Mouse (Mus musculus): Measurements from ENCODE around the gene Foxs1. TPM values are rescaled to one million over a fixed set of nuclear protein-coding genes. Genes with fewer than 3 reads are reported as not detected.
A peak's percentile ranks its signal among the peaks of the same experiment; 100 is the strongest.

Foxs1 gene
- total and polyA plus RNA-seq, 3 experiments, result 1.7 to 10.5 (median 3.5) TPM

- no peaks in the 10 kb centered on the region for H3K36me3 ChIP-seq (ENCODE audit: control insufficient read depth, insufficient read depth, low read length)
These were observed 37.2 kb downstream of the Foxs1 start for GRCm38 (mm10) chr2:152895834-152896233.

GRCm38 (mm10) chr2:152888774-152889173, 44.2 kb downstream of the Foxs1 start:
- no peak for TF ChIP-seq POLR2A (IDR thresholded peaks at IDR 0.05; ENCODE audit: insufficient read depth, low read depth, low read length)
- no peak for TF ChIP-seq CTCF (IDR thresholded peaks at IDR 0.05)
- TF ChIP-seq EP300 (IDR thresholded peaks at IDR 0.05; ENCODE audit: insufficient read depth, low read depth, low read length), result no peak
- Histone ChIP-seq H3K79me2 (replicated peaks; ENCODE audit: control insufficient read depth, insufficient read depth, low read length) (no peaks in the 10 kb centered on the region), H3K27ac (no peak overlapping the region), H3K4me1 (ENCODE audit: control insufficient read depth, insufficient read depth, low read length) (no peaks in the 10 kb centered on the region), H3K4me3 (no peak overlapping the region), H3K9ac (ENCODE audit: low read depth, low read length) (no peak overlapping the region), H3K27me3 (ENCODE audit: control insufficient read depth, insufficient read depth, low read length) (no peaks in the 10 kb centered on the region), H3K36me3 (ENCODE audit: control insufficient read depth, insufficient read depth, low read length) (no peaks in the 10 kb centered on the region)
- WGBS, result 93% methylated on average over 5 of the region's 5 CpGs
- no peak for DNase-seq
- intact Hi-C loops (cut with DNase I), result no loop called here

More at GRCm38 (mm10) chr2:152895834-152896233, 37.2 kb downstream of the Foxs1 start:
- no peaks in the 10 kb centered on the region for H3K27me3 ChIP-seq (ENCODE audit: control insufficient read depth, insufficient read depth, low read length)
- no peak for DNase-seq
- H3K4me3 ChIP-seq, result no peak overlapping the region
- no peak overlapping the region for H3K9ac ChIP-seq (ENCODE audit: low read depth, low read length)
- intact Hi-C loops (cut with DNase I), result no loop called here
- TF ChIP-seq EP300 (IDR thresholded peaks at IDR 0.05; ENCODE audit: insufficient read depth, low read depth, low read length) (no peak), CTCF (IDR thresholded peaks at IDR 0.05) (no peak), POLR2A (IDR thresholded peaks at IDR 0.05; ENCODE audit: insufficient read depth, low read depth, low read length) (no peak)
- no peak overlapping the region for H3K27ac ChIP-seq
- WGBS, result 92% methylated on average over 9 of the region's 9 CpGs
- H3K4me1 ChIP-seq (ENCODE audit: control insufficient read depth, insufficient read depth, low read length), result no peaks in the 10 kb centered on the region
- H3K79me2 ChIP-seq (replicated peaks; ENCODE audit: control insufficient read depth, insufficient read depth, low read length), result no peaks in the 10 kb centered on the region

GRCm38 (mm10) chr2:152887230-152887629, 45.8 kb downstream of the Foxs1 start:
- Histone ChIP-seq H3K36me3 (ENCODE audit: control insufficient read depth, insufficient read depth, low read length) (no peaks in the 10 kb centered on the region), H3K79me2 (replicated peaks; ENCODE audit: control insufficient read depth, insufficient read depth, low read length) (no peaks in the 10 kb centered on the region), H3K27me3 (ENCODE audit: control insufficient read depth, insufficient read depth, low read length) (no peaks in the 10 kb centered on the region), H3K4me3 (no peak overlapping the region), H3K9ac (ENCODE audit: low read depth, low read length) (no peak overlapping the region), H3K4me1 (ENCODE audit: control insufficient read depth, insufficient read depth, low read length) (no peaks in the 10 kb centered on the region), H3K27ac (no peak overlapping the region)
- WGBS, result 81% methylated on average over 3 of the region's 3 CpGs
- TF ChIP-seq EP300 (IDR thresholded peaks at IDR 0.05; ENCODE audit: insufficient read depth, low read depth, low read length) (no peak), POLR2A (IDR thresholded peaks at IDR 0.05; ENCODE audit: insufficient read depth, low read depth, low read length) (no peak), CTCF (IDR thresholded peaks at IDR 0.05) (peak; percentile 43)
- DNase-seq, result no peak
- intact Hi-C loops (cut with DNase I), result no loop called here

GRCm38 (mm10) chr2:152884101-152884645, 48.8 kb downstream of the Foxs1 start:
- DNase-seq, result no peak
- H3K36me3 ChIP-seq (ENCODE audit: control insufficient read depth, insufficient read depth, low read length), result no peaks in the 10 kb centered on the region
- H3K27me3 ChIP-seq (ENCODE audit: control insufficient read depth, insufficient read depth, low read length), result no peaks in the 10 kb centered on the region
- no peaks in the 10 kb centered on the region for H3K79me2 ChIP-seq (replicated peaks; ENCODE audit: control insufficient read depth, insufficient read depth, low read length)
- WGBS, result 96% methylated on average over 6 of the region's 6 CpGs
- TF ChIP-seq CTCF (IDR thresholded peaks at IDR 0.05) (no peak), EP300 (IDR thresholded peaks at IDR 0.05; ENCODE audit: insufficient read depth, low read depth, low read length) (no peak), POLR2A (IDR thresholded peaks at IDR 0.05; ENCODE audit: insufficient read depth, low read depth, low read length) (no peak)
- H3K9ac ChIP-seq (ENCODE audit: low read depth, low read length), result no peak overlapping the region
- H3K4me1 ChIP-seq (ENCODE audit: control insufficient read depth, insufficient read depth, low read length), result no peaks in the 10 kb centered on the region
- H3K27ac ChIP-seq, result no peak overlapping the region
- intact Hi-C loops (cut with DNase I), result no loop called here
- H3K4me3 ChIP-seq, result no peak overlapping the region

Other genes starting within 250 kb of the Foxs1 start
- gene Mcts2, start 246.2 kb downstream of the Foxs1 start, total RNA-seq (2021), result 10 to 100 TPM; 14.8 to 18.2 TPM
- gene Mcts2, start 246.2 kb downstream of the Foxs1 start, polyA plus RNA-seq (2012; rRNA removed), result 8.6 and 12.1 TPM in 2 replicates
- 10 to 100 TPM; 56.5 to 59.8 TPM for gene Id1, start 197.0 kb downstream of the Foxs1 start, total RNA-seq (2021)
- 74.7 and 113 TPM in 2 replicates for gene Id1, start 197.0 kb downstream of the Foxs1 start, polyA plus RNA-seq (2012; rRNA removed)
- gene Cox4i2, start 179.0 kb downstream of the Foxs1 start, total RNA-seq (2021), result 10 to 100 TPM; 12.1 to 18.0 TPM
- 12.0 and 13.2 TPM in 2 replicates for gene Cox4i2, start 179.0 kb downstream of the Foxs1 start, polyA plus RNA-seq (2012; rRNA removed)
- gene Bcl2l1, start 101.5 kb downstream of the Foxs1 start, total RNA-seq (2021), result 100 to 1,000 TPM in 1 of 2 experiments, 10 to 100 TPM in 1; 51.9 to 102 TPM
- 48.1 and 51.2 TPM in 2 replicates for gene Bcl2l1, start 101.5 kb downstream of the Foxs1 start, polyA plus RNA-seq (2012; rRNA removed)
- 1 to 10 TPM in 1 of 2 experiments, under 1 TPM in 1; 0.75 to 1.1 TPM for gene Tpx2, start 85.2 kb downstream of the Foxs1 start, total RNA-seq (2021)
- gene Tpx2, start 85.2 kb downstream of the Foxs1 start, polyA plus RNA-seq (2012; rRNA removed), result 0.18 and 0.50 TPM in 2 replicates
- under 1 TPM; 0.08 to 0.09 TPM for gene Mylk2, start 21.9 kb downstream of the Foxs1 start, total RNA-seq (2021)
- gene Mylk2, start 21.9 kb downstream of the Foxs1 start, polyA plus RNA-seq (2012; rRNA removed), result 0.18 and 0.29 TPM in 2 replicates
- gene Dusp15, start 18.5 kb upstream of the Foxs1 start, total RNA-seq (2021), result not detected
- gene Dusp15, start 18.5 kb upstream of the Foxs1 start, polyA plus RNA-seq (2012; rRNA removed), result 0.25 and 0.26 TPM in 2 replicates
- gene Ttll9, start 29.3 kb upstream of the Foxs1 start, total RNA-seq (2021), result not detected
- 0.61 TPM in 1 of 2 replicates, not detected in the other for gene Ttll9, start 29.3 kb upstream of the Foxs1 start, polyA plus RNA-seq (2012; rRNA removed)
- gene Pdrg1, start 82.2 kb upstream of the Foxs1 start, total RNA-seq (2021), result 100 to 1,000 TPM; 117 to 127 TPM
- 125 and 186 TPM in 2 replicates for gene Pdrg1, start 82.2 kb upstream of the Foxs1 start, polyA plus RNA-seq (2012; rRNA removed)
- not detected for gene Xkr7, start 98.6 kb upstream of the Foxs1 start, total RNA-seq (2021)
- gene Xkr7, start 98.6 kb upstream of the Foxs1 start, polyA plus RNA-seq (2012; rRNA removed), result 0.08 TPM in 1 of 2 replicates, not detected in the other
- gene Ccm2l, start 132.7 kb upstream of the Foxs1 start, total RNA-seq (2021), result 10 to 100 TPM; 13.3 to 15.9 TPM
- 43.4 and 44.3 TPM in 2 replicates for gene Ccm2l, start 132.7 kb upstream of the Foxs1 start, polyA plus RNA-seq (2012; rRNA removed)
- 1 to 10 TPM; 1.5 TPM for gene Hck, start 175.3 kb upstream of the Foxs1 start, total RNA-seq (2021)
- gene Hck, start 175.3 kb upstream of the Foxs1 start, polyA plus RNA-seq (2012; rRNA removed), result 1.9 and 2.9 TPM in 2 replicates
- 10 to 100 TPM; 43.3 to 51.8 TPM for gene Tm9sf4, start 228.1 kb upstream of the Foxs1 start, total RNA-seq (2021)
- gene Tm9sf4, start 228.1 kb upstream of the Foxs1 start, polyA plus RNA-seq (2012; rRNA removed), result 34.5 and 48.7 TPM in 2 replicates